Mouse (Mus musculus): ENCODE data around the gene Tmem190. TPM values are rescaled to one million over a fixed set of nuclear protein-coding genes. Genes with fewer than 3 reads are reported as not detected.
A peak's percentile ranks its signal among the peaks of the same experiment; 100 is the strongest.

The Tmem190 gene
- polyA plus RNA-seq, 1 experiment from 2014 or later: 0.76 TPM

GRCm38 (mm10) chr7:4747156-4747899 is 35.4 kb upstream of the Tmem190 start:
- 59% methylated on average over 9 of the region's 9 CpGs for WGBS
- peaks cover 22% of the 10 kb centered on the region for H3K4me1 ChIP-seq
- H3K9me3 ChIP-seq: no peaks in the 10 kb centered on the region
- H3K27ac ChIP-seq: no peak overlapping the region
- no peak overlapping the region for H3K9ac ChIP-seq
- no peak overlapping the region for H3K4me3 ChIP-seq
- H3K4me2 ChIP-seq: no peak overlapping the region
- no peak for ATAC-seq (ENCODE audit: borderline replicate concordance, extremely low read depth, low FRiP score, low TSS enrichment)
- H3K27me3 ChIP-seq: no peaks in the 10 kb centered on the region
- peaks cover 17% of the 10 kb centered on the region for H3K36me3 ChIP-seq

GRCm38 (mm10) chr7:4748321-4748720 is 34.4 kb upstream of the Tmem190 start:
- ATAC-seq (ENCODE audit: borderline replicate concordance, extremely low read depth, low FRiP score, low TSS enrichment): no peak
- H3K4me2 ChIP-seq: no peak overlapping the region
- 69% methylated on average over 4 of the region's 4 CpGs for WGBS

GRCm38 (mm10) chr7:4749169-4749568 is 33.6 kb upstream of the Tmem190 start:
- Histone ChIP-seq H3K4me2 (no peak overlapping the region), H3K9me3 (no peaks in the 10 kb centered on the region), H3K36me3 (peaks cover 16% of the 10 kb centered on the region), H3K27me3 (no peaks in the 10 kb centered on the region), H3K4me1 (peaks cover 19% of the 10 kb centered on the region), H3K9ac (no peak overlapping the region), H3K4me3 (no peak overlapping the region), H3K27ac (no peak overlapping the region)
- WGBS: 52% methylated on average over 2 of the region's 2 CpGs
- ATAC-seq (ENCODE audit: borderline replicate concordance, extremely low read depth, low FRiP score, low TSS enrichment): no peak

More at GRCm38 (mm10) chr7:4748321-4748720, 34.4 kb upstream of the Tmem190 start:
- Histone ChIP-seq H3K4me3 (no peak overlapping the region), H3K27ac (no peak overlapping the region), H3K4me1 (peaks cover 21% of the 10 kb centered on the region), H3K9ac (no peak overlapping the region), H3K36me3 (peaks cover 17% of the 10 kb centered on the region), H3K27me3 (no peaks in the 10 kb centered on the region), H3K9me3 (no peaks in the 10 kb centered on the region)

GRCm38 (mm10) chr7:4751971-4752820 is 30.5 kb upstream of the Tmem190 start:
- peak overlapping the region; percentile 11; the same call in 1 of the 2 replicates for H3K9ac ChIP-seq
- H3K27ac ChIP-seq: peak overlapping the region; percentile 56
- peak overlapping the region; percentile 45 for H3K4me3 ChIP-seq
- H3K36me3 ChIP-seq: no peaks in the 10 kb centered on the region
- ATAC-seq (ENCODE audit: borderline replicate concordance, extremely low read depth, low FRiP score, low TSS enrichment): peak; percentile 81
- no peaks in the 10 kb centered on the region for H3K27me3 ChIP-seq
- 3% methylated on average over 30 of the region's 30 CpGs for WGBS
- peak overlapping the region; percentile 71 for H3K4me2 ChIP-seq
- no peaks in the 10 kb centered on the region for H3K9me3 ChIP-seq
- H3K4me1 ChIP-seq: peaks cover 19% of the 10 kb centered on the region

- Histone ChIP-seq H3K4me3 (peak within 1 kb of the TSS; percentile 45), H3K27me3 (no peaks in the 10 kb centered on the region), H3K9me3 (no peaks in the 10 kb centered on the region), H3K27ac (peak within 1 kb of the TSS; percentile 56), H3K36me3 (no peaks in the 10 kb centered on the region), H3K4me2 (peak within 1 kb of the TSS; percentile 71), H3K9ac (peak within 1 kb of the TSS; percentile 11), H3K4me1 (peaks cover 19% of the 10 kb centered on the region)
- WGBS: 2% methylated on average over 24 of the region's 24 CpGs
- ATAC-seq (ENCODE audit: borderline replicate concordance, extremely low read depth, low FRiP score, low TSS enrichment): peak; percentile 93
Observed at GRCm38 (mm10) chr7:4752821-4753570, 29.7 kb upstream of the Tmem190 start, which contains the start of gene Cox6b2. Gene Cox6b2, minus strand, starts transcription at chr7:4753094.

GRCm38 (mm10) chr7:4759670-4760069 is 23.1 kb upstream of the Tmem190 start:
- no peak for ATAC-seq (ENCODE audit: borderline replicate concordance, extremely low read depth, low FRiP score, low TSS enrichment)
- no peak overlapping the region for H3K9ac ChIP-seq
- H3K27ac ChIP-seq: no peak overlapping the region
- no peaks in the 10 kb centered on the region for H3K4me1 ChIP-seq
- H3K4me3 ChIP-seq: no peak overlapping the region
- no peaks in the 10 kb centered on the region for H3K9me3 ChIP-seq
- 20% methylated on average over 1 of the region's 1 CpGs for WGBS
- no peak overlapping the region for H3K4me2 ChIP-seq
- H3K36me3 ChIP-seq: no peaks in the 10 kb centered on the region
- H3K27me3 ChIP-seq: no peaks in the 10 kb centered on the region

- H3K4me3 ChIP-seq: no peak overlapping the region
- H3K36me3 ChIP-seq: no peaks in the 10 kb centered on the region
- H3K9ac ChIP-seq: no peak overlapping the region
- 0 out of 2 replicates have a peak, but pooled peaks cover 2% of the 10 kb centered on the region for H3K27me3 ChIP-seq
- no peak overlapping the region for H3K27ac ChIP-seq
- no peak for ATAC-seq (ENCODE audit: borderline replicate concordance, extremely low read depth, low FRiP score, low TSS enrichment)
- no peak overlapping the region for H3K4me2 ChIP-seq
- H3K9me3 ChIP-seq: no peaks in the 10 kb centered on the region
- no peaks in the 10 kb centered on the region for H3K4me1 ChIP-seq
- WGBS: 16% methylated on average over 4 of the region's 4 CpGs
Observed at GRCm38 (mm10) chr7:4764946-4765710, 17.6 kb upstream of the Tmem190 start.

GRCm38 (mm10) chr7:4771202-4771601 is 11.5 kb upstream of the Tmem190 start, which contains the start of gene Fam71e2:
Gene Fam71e2, minus strand, starts transcription at chr7:4771302.
- H3K4me1 ChIP-seq: no peaks in the 10 kb centered on the region
- WGBS: 48% methylated on average over 5 of the region's 5 CpGs
- no peak for ATAC-seq (ENCODE audit: borderline replicate concordance, extremely low read depth, low FRiP score, low TSS enrichment)
- H3K27ac ChIP-seq: no peak within 1 kb of the TSS
- peaks cover 14% of the 10 kb centered on the region for H3K27me3 ChIP-seq
- no peak within 1 kb of the TSS for H3K4me3 ChIP-seq
- H3K36me3 ChIP-seq: no peaks in the 10 kb centered on the region
- no peak within 1 kb of the TSS for H3K4me2 ChIP-seq
- H3K9me3 ChIP-seq: no peaks in the 10 kb centered on the region
- no peak within 1 kb of the TSS for H3K9ac ChIP-seq

- WGBS: 50% methylated on average over 10 of the region's 10 CpGs
- peaks cover 47% of the 10 kb centered on the region for H3K27me3 ChIP-seq
- no peak overlapping the region for H3K27ac ChIP-seq
- H3K9me3 ChIP-seq: no peaks in the 10 kb centered on the region
- no peak overlapping the region for H3K4me3 ChIP-seq
- peaks cover 6% of the 10 kb centered on the region for H3K4me1 ChIP-seq
- H3K9ac ChIP-seq: no peak overlapping the region
- ATAC-seq (ENCODE audit: borderline replicate concordance, extremely low read depth, low FRiP score, low TSS enrichment): no peak
- no peaks in the 10 kb centered on the region for H3K36me3 ChIP-seq
- H3K4me2 ChIP-seq: no peak overlapping the region
Observed at GRCm38 (mm10) chr7:4776131-4776530, 6.6 kb upstream of the Tmem190 start.

- Histone ChIP-seq H3K36me3 (no peaks in the 10 kb centered on the region), H3K4me1 (peaks cover 10% of the 10 kb centered on the region), H3K9ac (no peak overlapping the region), H3K9me3 (no peaks in the 10 kb centered on the region), H3K4me2 (peak overlapping the region; percentile 52), H3K4me3 (peak overlapping the region; percentile 31), H3K27ac (no peak overlapping the region), H3K27me3 (peaks cover 47% of the 10 kb centered on the region)
- ATAC-seq (ENCODE audit: borderline replicate concordance, extremely low read depth, low FRiP score, low TSS enrichment): peak; percentile 75
- 1% methylated on average over 39 of the region's 56 CpGs for WGBS
Observed at GRCm38 (mm10) chr7:4776861-4777830, 5.6 kb upstream of the Tmem190 start.
